Mouse (Mus musculus): ENCODE measurements around the gene Il17c.

Gene Il17c

GRCm38 (mm10) chr8:122430646-122431045, 8.8 kb downstream of the Il17c start:
- no peak for DNase-seq (ENCODE audit: low spot score in 2 of 2)

DNA sequence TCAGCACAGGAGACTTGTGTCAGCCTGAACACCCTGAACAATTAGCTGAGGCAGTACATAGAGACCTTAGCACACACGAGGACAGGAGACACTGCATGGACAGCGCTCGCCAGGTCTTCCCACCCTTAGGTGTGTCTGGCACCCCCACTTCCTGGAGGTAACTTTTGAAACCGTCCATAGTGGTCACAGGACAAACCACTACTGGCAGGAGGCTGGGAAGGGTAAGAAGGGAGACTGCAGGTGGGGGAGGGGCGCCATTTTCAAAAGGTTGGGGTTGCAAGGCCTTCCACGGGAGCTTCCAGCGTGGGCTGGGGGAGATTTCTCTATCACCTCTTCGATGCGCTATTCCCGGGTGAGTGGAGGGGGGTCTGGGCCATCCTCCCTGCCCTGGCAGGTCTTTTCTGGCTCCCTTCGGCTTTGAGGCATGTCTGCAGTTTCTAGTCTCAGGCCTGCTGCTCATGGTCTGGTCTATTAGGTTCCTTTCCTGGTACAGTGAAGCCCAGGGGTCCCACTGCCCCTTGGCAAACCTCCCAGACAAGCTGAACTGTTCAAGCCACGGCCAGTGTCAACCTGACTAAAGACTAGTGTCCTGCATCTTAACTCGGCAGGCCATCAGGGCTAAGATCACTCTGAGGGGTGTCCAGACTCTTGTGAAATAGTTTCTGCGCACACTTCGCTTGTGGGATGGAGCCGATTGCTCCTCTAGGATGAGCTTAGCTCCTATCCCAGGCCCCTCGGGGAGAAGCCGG, 10.0 kb downstream of the Il17c start:
- no peak for DNase-seq (ENCODE audit: low spot score in 2 of 2)

- DNase-seq (ENCODE audit: low spot score in 2 of 2), result peak; percentile 85 to 87
Measured at GRCm38 (mm10) chr8:122432443-122433268, 10.8 kb downstream of the Il17c start, which contains the start of gene Cyba. Gene Cyba, minus strand, starts transcription at chr8:122432930.

GRCm38 (mm10) chr8:122433269-122433905, 11.6 kb downstream of the Il17c start:
- DNase-seq (ENCODE audit: low spot score in 2 of 2), result no peak

DNA sequence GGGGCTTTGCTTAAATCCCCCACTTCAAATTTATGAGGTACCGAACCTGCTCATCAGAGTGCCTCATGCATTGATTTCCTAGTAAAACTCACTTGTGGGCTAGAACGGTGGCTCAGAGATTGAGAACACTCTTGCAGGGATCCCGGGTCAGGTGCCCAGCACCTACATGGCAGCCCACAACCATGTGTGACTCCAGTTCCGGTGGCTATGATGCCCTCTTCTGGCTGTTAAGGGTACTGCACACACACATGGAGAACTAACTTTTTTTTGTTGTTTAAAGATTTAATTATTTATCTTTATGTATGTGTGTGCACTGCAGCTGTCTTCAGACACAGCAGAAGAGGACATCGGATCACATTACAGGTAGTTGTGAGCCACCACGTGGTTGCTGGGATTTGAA, 13.6 kb downstream of the Il17c start:
- DNase-seq (ENCODE audit: low spot score in 2 of 2), result no peak

- no peak for DNase-seq (ENCODE audit: low spot score in 2 of 2)
Measured at GRCm38 (mm10) chr8:122436146-122436545, 14.3 kb downstream of the Il17c start.

DNA sequence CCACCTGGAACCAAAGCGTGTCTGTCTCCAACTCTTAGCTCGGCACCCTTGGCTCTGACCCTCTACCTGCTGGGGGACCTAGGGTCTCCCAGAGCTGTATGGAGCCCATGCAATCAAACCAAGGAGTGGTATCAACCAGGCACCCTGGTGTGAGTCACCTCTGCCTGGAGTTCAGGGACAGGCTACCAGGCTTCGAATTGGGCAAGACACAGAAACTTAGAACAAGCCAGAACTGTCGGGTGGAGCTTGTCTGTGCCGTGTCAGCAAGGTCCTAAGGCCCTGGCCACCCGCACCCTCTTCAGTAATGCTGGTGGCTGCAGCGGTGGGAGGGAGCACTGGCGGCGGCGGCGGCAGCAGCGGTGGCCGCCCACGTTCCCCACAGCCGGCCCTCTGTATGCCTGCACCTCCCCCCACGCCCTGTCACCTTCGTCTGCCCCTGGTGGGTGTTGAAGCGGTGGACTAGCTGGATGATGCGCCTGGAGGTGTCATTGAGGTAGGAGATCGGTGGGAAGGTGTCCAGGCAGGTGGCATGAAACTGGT, 14.8 kb downstream of the Il17c start:
- no peak for DNase-seq (ENCODE audit: low spot score in 2 of 2)

- no peak for DNase-seq (ENCODE audit: low spot score in 2 of 2)
Measured at GRCm38 (mm10) chr8:122437708-122438331, 16.0 kb downstream of the Il17c start.

- DNase-seq (ENCODE audit: low spot score in 2 of 2), result no peak
Measured at GRCm38 (mm10) chr8:122439336-122439735, 17.5 kb downstream of the Il17c start.

- DNase-seq (ENCODE audit: low spot score in 2 of 2), result no peak
Measured at GRCm38 (mm10) chr8:122441326-122441725, 19.5 kb downstream of the Il17c start.

DNA sequence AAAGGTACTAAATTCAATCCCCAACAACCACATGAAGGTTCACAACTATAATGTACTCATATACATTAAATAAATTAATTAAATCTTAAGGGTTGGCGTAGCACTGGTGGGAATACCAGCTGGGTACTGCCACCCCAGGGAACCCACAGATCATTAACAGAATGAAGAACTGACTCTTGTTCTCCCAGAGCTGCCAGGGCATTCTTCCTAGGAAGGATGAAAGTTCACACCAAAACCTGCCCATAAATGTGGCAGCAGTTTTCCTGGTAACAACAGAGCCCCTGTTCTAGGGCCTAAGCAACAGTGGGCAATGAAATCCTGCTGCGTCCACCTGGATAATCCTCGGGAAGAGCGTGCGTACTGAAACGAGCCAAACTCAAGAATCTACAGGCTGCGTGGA, 20.5 kb downstream of the Il17c start:
- no peak for DNase-seq (ENCODE audit: low spot score in 2 of 2)

- DNase-seq (ENCODE audit: low spot score in 2 of 2), result peak in 1 of 2 experiments; percentile 28
Measured at GRCm38 (mm10) chr8:122442781-122443180, 21.0 kb downstream of the Il17c start.

DNA sequence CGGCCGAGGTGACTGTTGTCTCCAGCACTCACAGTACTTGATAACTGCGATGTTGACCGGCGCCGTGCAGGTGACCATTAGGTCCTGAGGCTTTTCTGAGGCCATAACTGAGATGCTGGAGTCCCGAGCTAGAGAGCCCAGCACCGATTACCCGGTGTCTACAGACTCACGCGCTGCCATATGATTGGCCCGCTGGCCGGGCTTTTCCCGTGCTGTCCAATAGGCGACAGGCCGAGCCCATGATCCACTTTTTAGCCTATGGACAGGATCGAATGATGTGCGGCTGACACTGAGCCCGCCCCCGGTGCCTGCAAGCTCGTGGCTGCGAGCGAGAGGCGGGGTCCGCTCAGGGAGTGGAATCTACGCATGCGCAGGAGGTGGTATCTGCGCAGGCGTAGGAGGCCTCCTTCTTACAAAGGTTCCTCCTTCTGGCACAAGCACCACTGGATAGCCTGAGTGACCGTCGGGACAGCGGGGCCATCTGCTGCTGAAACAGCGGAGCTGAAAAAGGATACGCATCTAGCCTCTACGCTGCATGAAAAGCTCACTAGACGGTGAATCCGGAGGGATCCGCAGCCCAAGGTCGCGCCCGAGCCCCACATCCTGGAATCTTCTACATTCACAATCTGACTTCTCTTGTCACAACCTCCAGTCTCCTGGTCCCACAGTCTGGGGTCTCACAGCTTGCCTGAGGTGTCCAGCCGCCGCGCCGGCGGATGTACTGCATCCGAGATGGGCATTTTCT, 21.6 kb downstream of the Il17c start, which contains the start of gene Mvd:
TSS of gene Mvd (minus strand) at position 161 of the 745 bp plus-strand sequence.
- DNase-seq (ENCODE audit: low spot score in 2 of 2), result peak; percentile 99 to 100

- peak; percentile 83 to 90 for DNase-seq (ENCODE audit: low spot score in 2 of 2)
Measured at GRCm38 (mm10) chr8:122444058-122444748, 22.4 kb downstream of the Il17c start.

GRCm38 (mm10) chr8:122445203-122445602, 23.4 kb downstream of the Il17c start:
- no peak for DNase-seq (ENCODE audit: low spot score in 2 of 2)

DNA sequence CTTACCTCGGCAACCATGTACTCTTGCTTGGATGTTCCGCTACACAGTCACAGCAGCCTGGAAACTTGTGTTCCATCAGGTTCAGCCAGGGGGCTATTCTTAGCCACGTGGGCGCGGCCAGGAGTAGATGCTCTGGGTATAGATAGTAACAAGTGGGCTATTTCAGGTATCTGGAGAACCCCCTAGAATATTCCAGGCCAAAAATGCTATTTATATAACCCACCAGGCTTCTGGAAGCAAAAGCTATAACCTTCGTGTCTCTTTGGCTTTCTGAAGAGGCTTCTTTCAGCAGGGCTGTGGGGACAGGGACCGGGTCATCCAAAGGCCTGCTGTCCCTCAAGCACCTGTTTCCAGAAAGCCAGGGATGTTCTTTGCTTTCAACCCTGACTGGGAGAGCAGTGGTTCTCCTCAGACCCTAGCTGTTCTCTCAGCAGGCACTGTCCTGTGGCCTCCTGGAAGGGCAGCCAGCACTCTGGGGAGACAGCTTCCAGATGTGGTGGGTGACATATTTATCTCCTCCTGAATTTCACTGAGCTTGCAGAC, 29.4 kb downstream of the Il17c start:
- DNase-seq (ENCODE audit: low spot score in 2 of 2), result peak; percentile 74 to 80

DNA sequence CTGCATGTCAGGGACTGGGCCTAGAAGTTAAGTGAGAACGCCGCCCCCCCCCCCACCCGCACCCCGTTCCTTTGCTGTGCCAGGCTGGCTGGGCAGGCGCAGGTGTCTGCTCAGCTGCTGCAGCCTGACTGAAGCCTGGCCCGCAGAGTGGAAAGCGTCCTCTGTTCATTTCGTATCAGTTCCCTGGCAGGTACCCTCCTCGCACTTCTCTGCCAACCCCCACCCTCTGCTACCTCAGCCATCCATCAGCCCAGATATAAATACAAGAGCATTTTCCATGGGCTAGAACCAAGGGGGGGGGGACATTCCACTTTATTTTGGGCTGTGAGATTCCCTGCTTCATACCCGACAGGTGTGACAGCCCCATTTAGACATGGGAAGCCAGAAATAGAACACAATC, 30.3 kb downstream of the Il17c start:
- DNase-seq (ENCODE audit: low spot score in 2 of 2), result peak; percentile 47 to 50

DNA sequence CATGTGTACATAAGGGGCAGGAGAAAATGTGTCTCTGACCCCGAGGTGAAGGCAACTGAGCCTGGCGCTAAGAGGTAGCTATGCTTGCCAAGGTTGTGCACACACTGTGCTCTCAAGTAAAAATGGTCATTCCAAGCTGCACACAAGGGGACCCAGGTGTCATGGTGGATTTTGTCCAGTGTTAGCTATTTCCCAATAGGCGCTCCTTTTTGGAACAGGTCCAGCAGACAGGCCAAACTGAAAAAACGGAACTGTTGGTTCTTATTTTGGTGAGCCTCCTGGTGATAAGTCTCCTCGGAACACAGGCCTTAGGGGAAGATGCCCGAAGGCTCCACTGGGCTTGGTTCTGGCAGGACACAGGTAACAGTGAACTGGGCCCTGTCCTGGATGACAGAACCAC, 32.6 kb downstream of the Il17c start:
- DNase-seq (ENCODE audit: low spot score in 2 of 2), result no peak

DNA sequence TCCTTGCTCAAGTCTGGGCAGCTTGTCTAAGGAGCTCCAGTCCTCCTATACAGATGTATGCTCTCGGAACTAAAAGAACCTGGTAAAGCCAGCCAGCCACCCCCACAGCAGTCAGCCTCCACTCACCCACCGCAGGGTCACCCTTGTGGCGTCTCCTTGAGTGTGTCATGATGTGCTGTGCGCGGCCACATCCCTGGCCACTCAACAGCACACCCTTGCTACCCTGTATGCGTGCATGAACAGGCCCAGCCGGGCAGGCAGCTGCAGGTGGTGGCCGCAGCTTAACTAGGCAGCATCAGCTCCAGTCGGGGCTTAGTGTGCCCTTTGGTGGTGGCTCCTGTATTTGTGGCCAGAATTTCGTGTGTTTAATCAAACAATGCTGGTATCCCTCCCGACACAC, 35.4 kb downstream of the Il17c start:
- DNase-seq (ENCODE audit: low spot score in 2 of 2), result no peak
